Comparison of ENCODE assay signal across 13 mouse cellular contexts in the genomic region with DNA sequence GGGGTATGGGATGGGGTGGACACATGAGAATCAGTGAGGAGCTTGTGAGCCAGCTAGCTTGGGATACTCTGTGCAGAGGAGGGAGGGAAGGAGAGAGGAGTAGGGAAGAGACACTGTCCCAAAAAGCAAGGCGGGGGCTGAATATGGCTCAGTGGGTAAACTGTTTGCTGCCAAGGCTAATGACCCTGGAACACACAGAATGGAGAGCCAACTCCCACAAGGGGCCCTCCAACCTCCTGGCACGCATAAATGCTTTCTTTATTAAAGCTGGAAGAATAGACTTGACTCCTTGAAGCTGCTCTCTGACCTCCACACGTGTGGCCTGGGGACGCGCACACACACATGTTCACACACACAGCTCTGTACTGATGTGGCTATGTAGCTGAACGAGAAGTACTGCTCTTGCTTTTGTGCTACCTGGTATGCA. TPM values are rescaled to one million over a fixed set of nuclear protein-coding genes. Genes with fewer than 3 reads are reported as not detected.
DNase-seq lines count a peak whose midpoint lies in the region; ATAC-seq and TF ChIP-seq lines count a peak whose summit lies in the region.
"Had no signal": no experiment of that assay in that cellular context is flagged by ENCODE, and none has a peak within 500 bp of the region (broad histone marks: within the 10 kb centered on the region; RNA-seq: fewer than 3 reads in every experiment).

No protein-coding gene starts in this region.

- no peak for DNase-seq in gastrocnemius, adult 2 months
- DNase-seq in gastrocnemius, postnatal 36 days = no peak
- DNase-seq in midbrain, embryonic 14.5 days = no peak
- DNase-seq in forelimb bud, embryonic 11.5 days (ENCODE audit: low read depth, low spot score) = peak; percentile 23
- peak; percentile 13 for DNase-seq in skeletal muscle tissue, adult 2 months (ENCODE audit: low read depth, low spot score)
- DNase-seq in cerebellum, adult 18-20 months = no peak
- DNase-seq: adrenal gland, adult 8-10 months; kidney, adult 8-10 months; liver, postnatal 0 days had no signal

- H3K27me3 ChIP-seq in midbrain, embryonic 16.5 days (ENCODE audit: control insufficient read depth, insufficient read depth, low read depth, low read length) = no peaks in the 10 kb centered on the region
- H3K27me3 ChIP-seq in midbrain, embryonic 14.5 days (ENCODE audit: control insufficient read depth, insufficient read depth, low read length) = no peaks in the 10 kb centered on the region

- no peaks in the 10 kb centered on the region for H3K4me1 ChIP-seq in midbrain, embryonic 16.5 days (ENCODE audit: control insufficient read depth, insufficient read depth, low read length)
- no peaks in the 10 kb centered on the region for H3K4me1 ChIP-seq in midbrain, embryonic 14.5 days (ENCODE audit: control insufficient read depth, insufficient read depth, low read length)
- H3K4me1 ChIP-seq: heart, embryonic 10.5 days had no signal

- intact Hi-C loops in gastrocnemius, adult 2 months (cut with DNase I) = no loop called here
- intact Hi-C loops in gastrocnemius, postnatal 36 days (cut with DNase I) = no loop called here

- no peak for TF ChIP-seq CTCF in gastrocnemius, adult 2 months (IDR thresholded peaks at IDR 0.05)

- no peaks in the 10 kb centered on the region for H3K9me3 ChIP-seq in midbrain, embryonic 16.5 days (replicated peaks; ENCODE audit: control insufficient read depth, low read length, poor library complexity, severe bottlenecking)
- H3K9me3 ChIP-seq in midbrain, embryonic 14.5 days (ENCODE audit: control insufficient read depth, low read length) = no peaks in the 10 kb centered on the region
- H3K9me3 ChIP-seq: heart, embryonic 10.5 days had no signal

- H3K4me3 ChIP-seq in gastrocnemius, adult 2 months = no peak overlapping the region
- no peak overlapping the region for H3K4me3 ChIP-seq in midbrain, embryonic 16.5 days (ENCODE audit: low read depth, low read length)
- H3K4me3 ChIP-seq in midbrain, embryonic 14.5 days (replicated peaks; ENCODE audit: low read depth, low read length) = no peak overlapping the region
- H3K4me3 ChIP-seq: erythroblast, embryonic 14.5 days; heart, embryonic 10.5 days had no signal

- no peak overlapping the region for H3K9ac ChIP-seq in midbrain, embryonic 16.5 days (ENCODE audit: low read depth, low read length)
- H3K9ac ChIP-seq in midbrain, embryonic 14.5 days (replicated peaks; ENCODE audit: low read length) = no peak overlapping the region
- H3K9ac ChIP-seq: liver, postnatal 0 days had no signal

- H3K4me2 ChIP-seq in midbrain, embryonic 16.5 days (ENCODE audit: low read length) = no peak overlapping the region
- H3K4me2 ChIP-seq in midbrain, embryonic 14.5 days (ENCODE audit: low read length) = no peak overlapping the region

- 62% methylated on average over 6 of the region's 6 CpGs for WGBS in midbrain, embryonic 16.5 days
- 67% methylated on average over 6 of the region's 6 CpGs for WGBS in midbrain, embryonic 14.5 days

- peak; percentile 62 for ATAC-seq in midbrain, embryonic 16.5 days
- ATAC-seq in midbrain, embryonic 14.5 days (ENCODE audit: low FRiP score, low TSS enrichment) = no peak
- no peak for ATAC-seq in CD4-positive, CD25-positive, alpha-beta regulatory T cell, adult 4 months
- ATAC-seq: liver, postnatal 0 days had no signal

- H3K36me3 ChIP-seq in midbrain, embryonic 16.5 days (ENCODE audit: control insufficient read depth, insufficient read depth, low read length) = no peaks in the 10 kb centered on the region
- H3K36me3 ChIP-seq in midbrain, embryonic 14.5 days (ENCODE audit: control insufficient read depth, insufficient read depth, low read length) = peaks cover 28% of the 10 kb centered on the region

- 0 out of 2 replicates have a peak overlapping the region, but pooled peaks have one; percentile 0 for H3K27ac ChIP-seq in gastrocnemius, adult 2 months
- H3K27ac ChIP-seq in midbrain, embryonic 16.5 days (ENCODE audit: low read length) = no peak overlapping the region
- H3K27ac ChIP-seq in midbrain, embryonic 14.5 days (replicated peaks; ENCODE audit: low read depth, low read length) = no peak overlapping the region
- H3K27ac ChIP-seq: heart, embryonic 10.5 days had no signal

RNA-seq across cellular contexts. Expression of a gene that starts 33.1 kb away (rescaled TPM):
- 1 to 10 TPM in 1 of 2 experiments, under 1 TPM in 1; 0.86 to 1.1 TPM for total RNA-seq in gastrocnemius, adult 2 months (2021)
- total RNA-seq in gastrocnemius, postnatal 36 days (2021) = 1 to 10 TPM; 1.7 to 1.9 TPM
- 16.6 and 19.4 TPM in 2 replicates for polyA plus RNA-seq in midbrain, embryonic 16.5 days (2015; fragmentation: Nextera tagmentation; extraction: Ambion mirVana)
- polyA plus RNA-seq in midbrain, embryonic 14.5 days (2014; fragmentation: Nextera tagmentation; extraction: Ambion mirVana) = 13.1 and 31.3 TPM in 2 replicates
- 1 to 10 TPM in 1 of 2 experiments, under 1 TPM in 1; 0.82 to 2.1 TPM for polyA plus RNA-seq in CD4-positive, CD25-positive, alpha-beta regulatory T cell, adult 4 months (2017; shearing (Covaris generic))

RNA-seq across cellular contexts. Expression of a gene that starts 35.3 kb away (rescaled TPM):
- 10 to 100 TPM; 34.6 to 37.2 TPM for total RNA-seq in gastrocnemius, adult 2 months (2021)
- total RNA-seq in gastrocnemius, postnatal 36 days (2021) = 10 to 100 TPM; 31.8 to 38.9 TPM
- polyA plus RNA-seq in midbrain, embryonic 16.5 days (2015; fragmentation: Nextera tagmentation; extraction: Ambion mirVana) = 41.4 and 43.4 TPM in 2 replicates
- polyA plus RNA-seq in midbrain, embryonic 14.5 days (2014; fragmentation: Nextera tagmentation; extraction: Ambion mirVana) = 36.2 and 49.1 TPM in 2 replicates
- polyA plus RNA-seq in CD4-positive, CD25-positive, alpha-beta regulatory T cell, adult 4 months (2017; shearing (Covaris generic)) = 10 to 100 TPM; 69.6 to 75.5 TPM

RNA-seq across cellular contexts. Expression of a gene that starts 50.4 kb away (rescaled TPM):
- under 1 TPM; 0.06 to 0.08 TPM for total RNA-seq in gastrocnemius, adult 2 months (2021)
- under 1 TPM; 0.10 to 0.25 TPM for total RNA-seq in gastrocnemius, postnatal 36 days (2021)
- not detected in 2 replicates for polyA plus RNA-seq in midbrain, embryonic 16.5 days (2015; fragmentation: Nextera tagmentation; extraction: Ambion mirVana)
- polyA plus RNA-seq in midbrain, embryonic 14.5 days (2014; fragmentation: Nextera tagmentation; extraction: Ambion mirVana) = not detected in 2 replicates
- polyA plus RNA-seq in CD4-positive, CD25-positive, alpha-beta regulatory T cell, adult 4 months (2017; shearing (Covaris generic)) = not detected
- polyA plus RNA-seq: heart, embryonic 10.5 days had no signal

Comparison
In these comparisons a context has a peak if more than half of its experiments do, and no peak if none do; other contexts are left out.
1. DNase-seq: peak in forelimb bud, embryonic 11.5 days (single experiment) and skeletal muscle tissue, adult 2 months (single experiment); none in gastrocnemius, adult 2 months (single experiment), gastrocnemius, postnatal 36 days (0 of 2), midbrain, embryonic 14.5 days (single experiment) and cerebellum, adult 18-20 months (0 of 2).